Mouse (Mus musculus): ENCODE data around the gene Shc2. TPM values are rescaled to one million over a fixed set of nuclear protein-coding genes. Genes with fewer than 3 reads are reported as not detected.

Shc2 gene
- 4.5 and 5.8 TPM in 2 replicates for polyA plus RNA-seq (2012; rRNA removed)

- Histone ChIP-seq H3K36me3 (ENCODE audit: control insufficient read depth, insufficient read depth, low read length) (no peaks in the 10 kb centered on the region), H3K4me1 (ENCODE audit: control insufficient read depth, insufficient read depth, low read length) (peaks cover 9% of the 10 kb centered on the region), H3K27me3 (ENCODE audit: control insufficient read depth, insufficient read depth, low read length) (no peaks in the 10 kb centered on the region), H3K4me3 (ENCODE audit: control insufficient read depth, low read depth, low read length) (peak within 1 kb of the TSS; percentile 73), H3K27ac (ENCODE audit: control insufficient read depth, insufficient read depth, low read depth, low read length) (peak within 1 kb of the TSS; percentile 58)
- TF ChIP-seq CTCF (IDR thresholded peaks at IDR 0.05; ENCODE audit: control insufficient read depth, insufficient read depth, insufficient replicate concordance, low read depth, low read length): no peak
- TF ChIP-seq POLR2A (IDR thresholded peaks at IDR 0.05; ENCODE audit: control insufficient read depth, low read depth, low read length): no peak
These were observed at the start of gene Shc2 for GRCm38 (mm10) chr10:79637128-79638110. Gene Shc2, minus strand, starts transcription at chr10:79637918.

GRCm38 (mm10) chr10:79687513-79687912, 49.8 kb upstream of the Shc2 start:
- Histone ChIP-seq H3K36me3 (ENCODE audit: control insufficient read depth, insufficient read depth, low read length) (no peaks in the 10 kb centered on the region; the same call in 1 of the 2 replicates), H3K27ac (ENCODE audit: control insufficient read depth, insufficient read depth, low read depth, low read length) (no peak overlapping the region), H3K4me1 (ENCODE audit: control insufficient read depth, insufficient read depth, low read length) (peaks cover 5% of the 10 kb centered on the region; the same call in 1 of the 2 replicates), H3K27me3 (ENCODE audit: control insufficient read depth, insufficient read depth, low read length) (no peaks in the 10 kb centered on the region), H3K4me3 (ENCODE audit: control insufficient read depth, low read depth, low read length) (no peak overlapping the region)
- no peak for TF ChIP-seq CTCF (IDR thresholded peaks at IDR 0.05; ENCODE audit: control insufficient read depth, insufficient read depth, insufficient replicate concordance, low read depth, low read length)
- TF ChIP-seq POLR2A (IDR thresholded peaks at IDR 0.05; ENCODE audit: control insufficient read depth, low read depth, low read length): no peak

- H3K4me3 ChIP-seq (ENCODE audit: control insufficient read depth, low read depth, low read length): no peak overlapping the region; the same call in 1 of the 2 replicates
These were observed 49.0 kb upstream of the Shc2 start for GRCm38 (mm10) chr10:79686691-79687090.

GRCm38 (mm10) chr10:79686219-79686618, 48.5 kb upstream of the Shc2 start:
- TF ChIP-seq CTCF (IDR thresholded peaks at IDR 0.05; ENCODE audit: control insufficient read depth, insufficient read depth, insufficient replicate concordance, low read depth, low read length) (no peak), POLR2A (IDR thresholded peaks at IDR 0.05; ENCODE audit: control insufficient read depth, low read depth, low read length) (peak; percentile 51; the same call in 1 of the 2 replicates)
- H3K4me1 ChIP-seq (ENCODE audit: control insufficient read depth, insufficient read depth, low read length): peaks cover 6% of the 10 kb centered on the region
- no peaks in the 10 kb centered on the region for H3K27me3 ChIP-seq (ENCODE audit: control insufficient read depth, insufficient read depth, low read length)
- no peaks in the 10 kb centered on the region; the same call in 1 of the 2 replicates for H3K36me3 ChIP-seq (ENCODE audit: control insufficient read depth, insufficient read depth, low read length)
- no peak overlapping the region for H3K27ac ChIP-seq (ENCODE audit: control insufficient read depth, insufficient read depth, low read depth, low read length)
- no peak overlapping the region; the same call in 1 of the 2 replicates for H3K4me3 ChIP-seq (ENCODE audit: control insufficient read depth, low read depth, low read length)

More at GRCm38 (mm10) chr10:79686691-79687090, 49.0 kb upstream of the Shc2 start:
- Histone ChIP-seq H3K36me3 (ENCODE audit: control insufficient read depth, insufficient read depth, low read length) (no peaks in the 10 kb centered on the region; the same call in 1 of the 2 replicates), H3K4me1 (ENCODE audit: control insufficient read depth, insufficient read depth, low read length) (peaks cover 5% of the 10 kb centered on the region; the same call in 1 of the 2 replicates), H3K27ac (ENCODE audit: control insufficient read depth, insufficient read depth, low read depth, low read length) (no peak overlapping the region), H3K27me3 (ENCODE audit: control insufficient read depth, insufficient read depth, low read length) (no peaks in the 10 kb centered on the region)
- TF ChIP-seq POLR2A (IDR thresholded peaks at IDR 0.05; ENCODE audit: control insufficient read depth, low read depth, low read length) (no peak), CTCF (IDR thresholded peaks at IDR 0.05; ENCODE audit: control insufficient read depth, insufficient read depth, insufficient replicate concordance, low read depth, low read length) (no peak)

- H3K27me3 ChIP-seq (ENCODE audit: control insufficient read depth, insufficient read depth, low read length): no peaks in the 10 kb centered on the region
- no peak for TF ChIP-seq CTCF (IDR thresholded peaks at IDR 0.05; ENCODE audit: control insufficient read depth, insufficient read depth, insufficient replicate concordance, low read depth, low read length)
- no peak for TF ChIP-seq POLR2A (IDR thresholded peaks at IDR 0.05; ENCODE audit: control insufficient read depth, low read depth, low read length)
- H3K4me3 ChIP-seq (ENCODE audit: control insufficient read depth, low read depth, low read length): peak overlapping the region; percentile 83
- H3K36me3 ChIP-seq (ENCODE audit: control insufficient read depth, insufficient read depth, low read length): no peaks in the 10 kb centered on the region; the same call in 1 of the 2 replicates
- peaks cover 10% of the 10 kb centered on the region for H3K4me1 ChIP-seq (ENCODE audit: control insufficient read depth, insufficient read depth, low read length)
- no peak overlapping the region for H3K27ac ChIP-seq (ENCODE audit: control insufficient read depth, insufficient read depth, low read depth, low read length)
These were observed 47.3 kb upstream of the Shc2 start for GRCm38 (mm10) chr10:79684770-79685600.

GRCm38 (mm10) chr10:79683726-79684640, 46.3 kb upstream of the Shc2 start:
- Histone ChIP-seq H3K27ac (ENCODE audit: control insufficient read depth, insufficient read depth, low read depth, low read length) (peak overlapping the region; percentile 39; the same call in 1 of the 2 replicates), H3K27me3 (ENCODE audit: control insufficient read depth, insufficient read depth, low read length) (no peaks in the 10 kb centered on the region), H3K4me1 (ENCODE audit: control insufficient read depth, insufficient read depth, low read length) (peaks cover 10% of the 10 kb centered on the region), H3K36me3 (ENCODE audit: control insufficient read depth, insufficient read depth, low read length) (no peaks in the 10 kb centered on the region; the same call in 1 of the 2 replicates), H3K4me3 (ENCODE audit: control insufficient read depth, low read depth, low read length) (peak overlapping the region; percentile 83)
- no peak for TF ChIP-seq CTCF (IDR thresholded peaks at IDR 0.05; ENCODE audit: control insufficient read depth, insufficient read depth, insufficient replicate concordance, low read depth, low read length)
- no peak for TF ChIP-seq POLR2A (IDR thresholded peaks at IDR 0.05; ENCODE audit: control insufficient read depth, low read depth, low read length)

All from testis, adult 2 months (tissue).